Mouse (Mus musculus): ENCODE data around the gene Aars2.

- TF ChIP-seq CTCF (IDR thresholded peaks at IDR 0.05; ENCODE audit: insufficient read depth, low read length), result no peak
- no peak for TF ChIP-seq POLR2A (IDR thresholded peaks at IDR 0.05; ENCODE audit: borderline replicate concordance, extremely low read depth, low read depth, low read length)
These were observed 33.0 kb upstream of the Aars2 start for GRCm38 (mm10) chr17:45473667-45474066.
